Mouse (Mus musculus): Measurements from ENCODE around the gene Atp7b.

- TF ChIP-seq EP300 (IDR thresholded peaks at IDR 0.05; ENCODE audit: low read depth) (no peak), CTCF (IDR thresholded peaks at IDR 0.05; ENCODE audit: low read depth) (no peak)
Observed at GRCm38 (mm10) chr8:22009403-22009802, 50.7 kb downstream of the Atp7b start.
